Mouse (Mus musculus): ENCODE data around the gene Ttc3.
"Not testable (repeated sequence)": the region's sequence is repeated elsewhere in the genome, so short reads cannot be mapped to it uniquely, and the experiment has no call there.

The Ttc3 gene

GRCm38 (mm10) chr16:94436801-94437200 lies 66.4 kb downstream of the Ttc3 start:
- no peak for DNase-seq

DNA sequence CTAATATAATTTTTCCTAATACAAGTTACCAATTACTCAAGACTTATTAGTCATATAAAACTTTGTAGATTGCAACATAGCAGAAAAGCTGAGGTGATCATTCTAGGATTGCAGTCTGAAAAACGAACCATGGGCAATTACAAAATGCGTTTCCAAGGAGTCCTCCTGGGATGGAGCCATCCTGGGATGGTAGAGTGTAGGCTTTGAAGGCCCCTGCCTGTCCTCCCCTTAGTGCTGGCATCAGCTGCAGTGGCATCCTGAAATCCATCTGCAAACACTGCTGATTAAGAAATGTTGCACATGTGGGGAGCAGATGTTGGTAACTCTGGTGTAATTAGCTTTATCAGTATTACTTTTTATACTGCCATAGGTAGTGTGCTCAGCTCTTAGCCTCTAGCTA lies 70.9 kb downstream of the Ttc3 start:
- DNase-seq: no peak

DNA sequence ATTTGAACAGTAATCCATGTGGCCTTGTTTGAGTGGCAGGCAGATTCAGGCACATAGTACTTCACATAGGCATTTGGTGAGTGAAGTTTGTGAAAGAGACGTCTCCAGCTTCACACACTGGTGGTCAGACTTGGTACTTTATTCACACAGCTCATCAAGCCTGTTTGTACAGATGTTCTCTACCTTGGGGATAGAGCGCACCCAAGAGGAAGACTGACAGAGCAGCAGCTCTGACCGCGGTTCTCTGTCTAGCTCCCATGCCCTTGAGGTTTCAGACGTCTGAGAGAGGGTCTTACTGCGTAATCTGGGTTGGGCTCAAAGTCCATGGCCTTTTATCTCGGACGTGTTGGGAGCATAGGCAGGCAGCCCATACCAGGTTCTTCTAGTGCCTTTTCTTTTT lies 78.7 kb downstream of the Ttc3 start:
- DNase-seq: no peak

GRCm38 (mm10) chr16:94449632-94450031 lies 79.2 kb downstream of the Ttc3 start:
- DNase-seq: no peak

- peak in 1 of 2 experiments; percentile 32 for DNase-seq
Observed at GRCm38 (mm10) chr16:94451545-94452488, 81.4 kb downstream of the Ttc3 start.

- no peak for DNase-seq
Observed at GRCm38 (mm10) chr16:94452768-94453167, 82.3 kb downstream of the Ttc3 start.

GRCm38 (mm10) chr16:94454146-94454545 lies 83.7 kb downstream of the Ttc3 start:
- no peak for DNase-seq

- DNase-seq: no peak
Observed at GRCm38 (mm10) chr16:94464067-94464466, 93.6 kb downstream of the Ttc3 start.

DNA sequence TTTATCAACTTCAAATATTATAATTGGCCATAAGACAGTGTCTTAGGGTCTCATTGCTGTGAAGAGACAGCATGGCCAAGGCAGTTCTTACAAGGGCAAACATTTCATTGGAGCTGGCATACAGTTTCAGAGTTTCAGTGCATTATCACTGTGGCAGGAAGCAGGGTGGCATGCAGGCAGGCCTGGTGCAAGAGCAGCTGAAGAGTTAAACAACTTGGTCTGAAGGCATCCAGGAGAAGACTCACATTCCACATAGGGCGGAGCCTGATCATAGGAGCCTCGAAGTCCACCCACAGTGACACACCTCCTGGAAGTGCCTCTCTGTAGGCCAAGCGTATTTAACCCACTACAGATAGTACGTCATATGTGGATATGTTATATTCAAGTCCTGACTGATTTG lies 95.5 kb downstream of the Ttc3 start:
- no peak for DNase-seq

GRCm38 (mm10) chr16:94466317-94466716 lies 95.9 kb downstream of the Ttc3 start:
- not testable (repeated sequence) for DNase-seq

DNA sequence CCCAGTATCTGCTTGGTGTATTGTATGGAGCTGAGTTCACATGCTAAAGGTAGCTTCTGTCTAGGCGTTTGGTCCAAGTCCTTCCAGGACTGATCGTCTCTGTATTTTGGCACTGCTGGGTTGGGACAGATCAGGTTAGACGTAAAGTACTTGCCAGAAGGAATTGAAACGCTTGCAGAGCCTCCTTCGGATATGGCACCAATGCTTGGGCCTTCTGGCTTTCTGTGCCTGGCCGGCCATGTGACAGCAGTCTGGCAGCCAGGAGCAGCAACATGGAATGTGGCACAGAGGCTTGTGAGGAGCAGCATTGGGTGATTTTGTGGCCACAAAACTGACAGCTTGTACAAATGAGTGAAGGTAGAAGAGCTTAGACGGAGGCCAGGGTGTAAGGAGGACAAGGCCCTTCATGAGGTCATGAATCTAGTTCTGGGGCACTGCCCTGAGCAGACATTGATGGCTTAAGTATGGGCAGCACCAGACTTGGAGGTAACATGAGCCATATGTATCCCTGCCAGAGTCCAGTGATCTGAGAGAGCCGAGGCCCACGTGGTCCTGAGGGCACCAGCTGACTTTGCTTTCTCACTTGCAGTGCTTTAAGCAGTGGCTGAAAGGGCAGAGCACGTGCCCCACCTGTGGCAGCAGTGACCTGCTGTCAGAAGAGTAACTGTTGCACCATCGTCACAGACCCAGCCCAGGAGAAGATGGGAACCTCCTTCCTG lies 97.1 kb downstream of the Ttc3 start:
- DNase-seq: no peak

- no peak for DNase-seq
Observed at GRCm38 (mm10) chr16:94468391-94468790, 98.0 kb downstream of the Ttc3 start.

DNA sequence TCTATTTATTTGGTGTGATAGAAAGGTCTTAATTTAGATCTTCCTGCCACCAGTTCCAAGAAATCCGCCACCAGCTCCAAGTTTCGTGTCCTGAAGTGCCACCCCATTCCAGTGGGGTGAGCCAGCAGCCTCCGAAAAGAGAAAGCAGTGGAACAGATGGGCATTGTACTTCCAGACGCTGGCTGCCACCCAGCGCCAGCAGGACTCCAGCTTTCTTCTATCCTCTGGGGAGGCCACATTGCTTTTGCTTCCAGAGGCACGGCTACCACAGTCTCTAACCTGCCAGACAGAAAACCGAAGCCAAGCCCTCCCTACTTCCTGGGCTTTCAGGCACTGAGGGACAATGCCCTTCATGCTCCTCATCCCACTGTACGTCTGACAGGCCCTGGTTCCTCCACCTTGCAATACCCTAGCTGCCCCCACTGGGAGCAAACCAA lies 102.1 kb downstream of the Ttc3 start:
- peak; percentile 12 to 32 for DNase-seq

DNA sequence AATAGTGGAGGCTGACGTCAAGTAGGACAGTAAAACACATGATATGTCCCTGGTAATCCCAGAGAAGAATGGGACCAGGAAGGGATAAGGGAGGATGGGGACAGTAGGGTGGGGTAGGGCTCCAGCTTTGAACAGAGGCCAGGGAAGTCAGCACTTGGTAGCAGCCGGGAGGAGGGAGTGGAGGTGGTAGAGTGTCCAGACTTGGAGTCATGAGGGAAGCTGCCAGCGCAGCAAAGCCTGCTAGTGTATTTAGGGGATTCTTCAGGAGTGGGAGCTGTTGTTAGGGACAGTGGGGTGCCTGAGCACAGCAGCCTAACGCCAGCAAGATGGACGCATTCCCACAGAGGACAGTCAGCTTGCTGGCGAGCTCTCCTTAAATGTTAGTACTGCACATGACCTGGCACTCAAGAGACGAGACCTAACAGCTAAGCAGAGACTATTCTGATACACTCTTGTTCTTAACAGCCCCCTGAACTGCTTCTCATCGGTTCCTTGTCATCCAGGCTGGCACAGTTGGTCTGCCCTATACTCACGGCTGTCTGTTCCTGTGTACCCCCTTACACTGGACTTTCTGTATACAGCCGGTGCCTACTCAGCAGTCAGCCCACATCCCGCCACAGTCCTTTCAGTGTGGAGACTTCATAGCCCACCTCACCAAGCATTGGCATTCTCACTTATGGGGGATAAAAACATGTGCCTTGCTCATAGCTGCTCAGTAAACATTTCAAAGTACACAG lies 102.8 kb downstream of the Ttc3 start:
- no peak for DNase-seq

GRCm38 (mm10) chr16:94484752-94485535 lies 114.5 kb downstream of the Ttc3 start:
- no peak for DNase-seq

DNA sequence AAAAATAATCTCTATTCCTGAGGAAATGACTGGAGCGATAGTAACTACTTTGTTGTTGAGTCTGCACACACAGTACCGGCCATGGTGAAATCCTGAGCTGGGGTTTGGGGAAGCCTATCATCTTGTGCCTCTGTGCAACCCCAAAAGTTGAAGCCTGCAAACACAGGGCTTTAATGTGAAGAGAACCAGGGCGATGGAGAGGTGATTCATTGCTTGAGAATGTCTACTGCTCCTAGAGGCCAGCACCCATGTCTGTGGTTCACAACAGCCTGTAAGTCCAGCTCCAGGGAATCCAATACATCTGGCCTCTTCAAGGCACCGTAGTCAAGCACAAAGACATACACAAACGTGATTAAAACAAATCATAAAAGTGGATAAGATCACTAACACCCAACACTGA lies 116.9 kb downstream of the Ttc3 start:
- no peak for DNase-seq

GRCm38 (mm10) chr16:94489326-94489725 lies 118.9 kb downstream of the Ttc3 start:
- no peak for DNase-seq

DNA sequence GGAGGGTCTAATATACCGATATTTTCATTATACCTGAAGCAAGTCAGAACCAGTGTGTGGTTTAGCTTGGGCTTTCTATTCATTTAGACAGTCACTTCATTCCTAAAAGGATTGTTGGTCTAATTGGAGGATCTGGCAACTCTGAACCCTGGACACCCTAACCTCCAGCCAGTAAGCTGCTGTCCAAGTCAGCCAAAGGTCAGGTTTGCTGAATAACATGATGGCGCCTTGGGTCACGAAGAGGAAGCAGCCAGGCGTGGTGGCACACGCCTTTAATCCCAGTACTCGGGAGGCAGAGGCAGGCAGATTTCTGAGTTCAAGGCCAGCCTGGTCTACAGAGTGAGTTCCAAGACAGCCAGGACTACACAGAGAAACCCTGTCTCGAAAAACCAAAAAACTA lies 126.8 kb downstream of the Ttc3 start:
- peak; percentile 23 to 24 for DNase-seq

- peak; percentile 35 to 36 for DNase-seq
Observed at GRCm38 (mm10) chr16:94497911-94498310, 127.5 kb downstream of the Ttc3 start.

DNA sequence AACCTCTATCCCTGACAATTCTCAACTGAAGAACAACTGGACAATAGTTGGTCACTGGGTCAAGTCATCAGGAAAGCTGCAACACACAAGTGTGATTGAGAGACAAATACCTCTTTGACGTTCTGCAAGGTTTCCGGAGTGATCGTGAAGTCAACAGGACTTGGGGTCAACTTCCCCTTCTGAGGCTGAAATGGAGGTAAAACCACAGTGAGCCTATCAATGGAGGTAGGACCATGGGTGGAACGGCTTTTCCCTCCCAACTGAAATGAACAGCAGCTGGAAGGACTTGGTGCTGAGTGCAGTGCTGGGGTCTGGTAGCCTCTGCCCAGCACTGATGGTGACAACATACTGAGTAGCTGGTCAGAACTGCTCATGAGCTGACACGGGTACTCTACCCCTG lies 133.8 kb downstream of the Ttc3 start:
- no peak for DNase-seq

DNA sequence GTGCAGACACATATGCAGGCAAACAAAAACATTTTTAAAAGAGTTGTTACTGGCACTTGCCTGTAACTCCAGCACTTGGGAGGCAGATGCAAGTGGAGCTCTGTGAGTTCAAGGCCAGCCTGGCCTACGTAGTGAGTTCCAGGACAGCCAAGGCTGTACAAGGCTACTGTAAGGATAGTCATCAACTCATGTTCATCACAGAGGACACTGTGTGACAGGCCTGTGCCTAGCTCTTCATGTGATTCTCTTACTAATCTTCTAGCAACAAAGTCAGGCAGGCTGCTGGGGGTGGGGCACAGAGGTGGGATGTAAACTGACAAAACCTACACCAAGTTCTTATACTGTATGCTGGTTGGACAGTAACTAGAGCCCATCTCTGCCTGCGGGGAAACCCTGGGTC lies 136.7 kb downstream of the Ttc3 start:
- no peak for DNase-seq

GRCm38 (mm10) chr16:94508769-94509168 lies 138.4 kb downstream of the Ttc3 start:
- no peak for DNase-seq
